Mouse (Mus musculus) E14TG2a.4 (cell line): ENCODE data around the gene Fance.
A peak's percentile ranks its signal among the peaks of the same experiment; 100 is the strongest.

Source experiments
- H3K27me3 ChIP-seq: 2 replicates; pipeline ENCODE4 v1.6.1; 2014; ENCODE audit warnings: low read length, control low read depth; ENCODE audit not compliant: insufficient read depth
- H3K36me3 ChIP-seq: 2 replicates; pipeline ENCODE4 v1.6.1; 2014; ENCODE audit warnings: low read length, control low read depth; ENCODE audit not compliant: insufficient read depth
- H3K4me1 ChIP-seq: replicated peaks from 2 replicates; pipeline ENCODE4 v1.6.1; 2014; ENCODE audit warnings: low read depth, low read length, control low read depth
- H3K4me3 ChIP-seq: replicated peaks from 2 replicates; pipeline ENCODE4 v1.5.1; 2014; ENCODE audit warnings: mild to moderate bottlenecking, low read length
- H3K9me3 ChIP-seq: 2 replicates; pipeline ENCODE4 v1.6.1; 2014; ENCODE audit warnings: low read length, control low read depth
- CTCF ChIP-seq: conservative IDR thresholded peaks from 2 replicates; pipeline ENCODE4 v1.5.1; 2014; ENCODE audit warnings: low read length
- NANOG ChIP-seq: IDR thresholded peaks from 2 replicates; pipeline ENCODE4 v1.6.1; 2014; ENCODE audit warnings: borderline replicate concordance, low read length, mixed read lengths
- POU5F1 ChIP-seq: IDR thresholded peaks from 2 replicates; pipeline ENCODE4 v1.6.1; 2014; ENCODE audit warnings: low read length, borderline replicate concordance

Fance gene

GRCm38 (mm10) chr17:28313212-28313879 is at the start of gene Fance:
Fance (plus strand) TSS chr17:28313519.
- Histone ChIP-seq H3K9me3 (no peaks in the 10 kb centered on the region), H3K4me3 (peak within 1 kb of the TSS; percentile 96), H3K36me3 (peaks cover 33% of the 10 kb centered on the region), H3K27me3 (no peaks in the 10 kb centered on the region), H3K4me1 (peaks cover 48% of the 10 kb centered on the region)
- no peak for TF ChIP-seq NANOG
- TF ChIP-seq POU5F1: no peak
- no peak for TF ChIP-seq CTCF

- peaks cover 85% of the 10 kb centered on the region for H3K4me1 ChIP-seq
- TF ChIP-seq CTCF: no peak
- TF ChIP-seq NANOG: no peak
- TF ChIP-seq POU5F1: no peak
- H3K9me3 ChIP-seq: no peaks in the 10 kb centered on the region
- H3K36me3 ChIP-seq: peaks cover 2% of the 10 kb centered on the region; the same call in 1 of the 2 replicates
- H3K27me3 ChIP-seq: no peaks in the 10 kb centered on the region
- H3K4me3 ChIP-seq: no peak overlapping the region
These were observed 46.1 kb upstream of the Fance start for GRCm38 (mm10) chr17:28267251-28267650.

- no peaks in the 10 kb centered on the region for H3K9me3 ChIP-seq
These were observed 43.2 kb upstream of the Fance start for GRCm38 (mm10) chr17:28270165-28270564.

GRCm38 (mm10) chr17:28271537-28272266 is 41.6 kb upstream of the Fance start:
- peaks cover 71% of the 10 kb centered on the region for H3K4me1 ChIP-seq
- TF ChIP-seq NANOG: no peak
- no peak for TF ChIP-seq CTCF
- TF ChIP-seq POU5F1: no peak
- H3K9me3 ChIP-seq: no peaks in the 10 kb centered on the region
- H3K27me3 ChIP-seq: no peaks in the 10 kb centered on the region
- H3K4me3 ChIP-seq: 0 out of 2 replicates have a peak overlapping the region, but pooled peaks have one; percentile 20
- H3K36me3 ChIP-seq: peaks cover 11% of the 10 kb centered on the region

More at GRCm38 (mm10) chr17:28270165-28270564, 43.2 kb upstream of the Fance start:
- Histone ChIP-seq H3K27me3 (no peaks in the 10 kb centered on the region), H3K4me1 (peaks cover 79% of the 10 kb centered on the region), H3K36me3 (peaks cover 7% of the 10 kb centered on the region; the same call in 1 of the 2 replicates), H3K4me3 (peak overlapping the region; percentile 60)
- TF ChIP-seq POU5F1 (no peak), CTCF (no peak), NANOG (no peak)

- Histone ChIP-seq H3K36me3 (peaks cover 11% of the 10 kb centered on the region), H3K27me3 (no peaks in the 10 kb centered on the region), H3K9me3 (no peaks in the 10 kb centered on the region), H3K4me3 (no peak overlapping the region), H3K4me1 (peaks cover 73% of the 10 kb centered on the region)
- TF ChIP-seq NANOG (no peak), POU5F1 (no peak), CTCF (no peak)
These were observed 41.0 kb upstream of the Fance start for GRCm38 (mm10) chr17:28272281-28272680.

GRCm38 (mm10) chr17:28272837-28273236 is 40.5 kb upstream of the Fance start:
- Histone ChIP-seq H3K27me3 (no peaks in the 10 kb centered on the region), H3K36me3 (peaks cover 11% of the 10 kb centered on the region), H3K4me3 (no peak overlapping the region), H3K4me1 (peaks cover 73% of the 10 kb centered on the region), H3K9me3 (no peaks in the 10 kb centered on the region)
- no peak for TF ChIP-seq NANOG

GRCm38 (mm10) chr17:28274739-28275138 is 38.6 kb upstream of the Fance start:
- no peaks in the 10 kb centered on the region for H3K27me3 ChIP-seq
- peaks cover 11% of the 10 kb centered on the region for H3K36me3 ChIP-seq
- no peak overlapping the region for H3K4me3 ChIP-seq
- peaks cover 79% of the 10 kb centered on the region for H3K4me1 ChIP-seq
- no peak for TF ChIP-seq POU5F1
- TF ChIP-seq NANOG: no peak
- TF ChIP-seq CTCF: peak; percentile 82
- no peaks in the 10 kb centered on the region for H3K9me3 ChIP-seq

- H3K4me3 ChIP-seq: no peak overlapping the region
- H3K9me3 ChIP-seq: no peaks in the 10 kb centered on the region
- no peaks in the 10 kb centered on the region for H3K27me3 ChIP-seq
- TF ChIP-seq CTCF: no peak
- no peak for TF ChIP-seq POU5F1
- no peak for TF ChIP-seq NANOG
- H3K4me1 ChIP-seq: peaks cover 80% of the 10 kb centered on the region
- H3K36me3 ChIP-seq: peaks cover 10% of the 10 kb centered on the region
These were observed 36.1 kb upstream of the Fance start for GRCm38 (mm10) chr17:28277226-28277625.

- Histone ChIP-seq H3K27me3 (no peaks in the 10 kb centered on the region), H3K9me3 (no peaks in the 10 kb centered on the region), H3K4me1 (peaks cover 79% of the 10 kb centered on the region), H3K4me3 (no peak overlapping the region), H3K36me3 (peaks cover 5% of the 10 kb centered on the region)
- TF ChIP-seq POU5F1 (no peak), NANOG (no peak), CTCF (no peak)
These were observed 35.6 kb upstream of the Fance start for GRCm38 (mm10) chr17:28277721-28278120.
